Mouse (Mus musculus) layer of hippocampus, adult 2 months (tissue): ENCODE results near the gene C8b. TPM values are rescaled to one million over a fixed set of nuclear protein-coding genes. Genes with fewer than 3 reads are reported as not detected.

Source experiments
- DNase-seq, 2 experiments: peaks; one replicate each; pipeline ENCODE4 v3.0.0; 2022; ENCODE audit warnings: low spot score in 2 of 2
- H3K27ac ChIP-seq: fragments of 200-600 bp; 2 replicates; pipeline ENCODE4 v1.8.1; 2022
- H3K4me3 ChIP-seq: fragments of 200-600 bp; 2 replicates; pipeline ENCODE4 v1.8.1; 2022; ENCODE audit warnings: mild to moderate bottlenecking
- CTCF ChIP-seq: fragments of 200-600 bp; conservative IDR thresholded peaks from 2 replicates; pipeline ENCODE4 v1.8.1; 2022; ENCODE audit warnings: antibody characterized with exemption, mild to moderate bottlenecking, moderate library complexity
- total RNA-seq, 2 experiments: library from RNA; stranded (reverse); gene quantifications; 2 replicates each; pipeline ENCODE4 v1.2.3; 2021

C8b gene
- total RNA-seq, 2 experiments from 2014 or later = 0.26 to 0.27 TPM

DNA sequence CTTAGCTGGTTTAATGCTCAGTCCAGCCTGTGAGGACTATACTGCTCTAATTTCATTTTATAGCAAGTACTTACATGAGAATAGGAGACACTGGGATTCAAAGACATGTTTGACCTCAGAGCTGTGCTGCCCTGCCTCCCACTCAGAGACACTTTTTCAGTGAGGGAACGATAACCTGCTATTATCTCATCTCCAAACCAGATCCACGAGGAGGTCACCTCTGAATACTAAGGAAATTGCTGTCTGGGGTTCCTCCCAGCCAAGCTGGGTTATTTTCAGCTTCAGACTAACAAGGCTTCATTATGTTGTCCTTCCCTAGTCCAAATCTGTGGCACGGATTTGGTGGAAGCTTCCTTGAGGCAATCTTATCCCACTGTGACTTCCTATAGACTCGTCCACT lies 53.8 kb downstream of the C8b start:
- DNase-seq = no peak
- no peak for TF ChIP-seq CTCF

DNA sequence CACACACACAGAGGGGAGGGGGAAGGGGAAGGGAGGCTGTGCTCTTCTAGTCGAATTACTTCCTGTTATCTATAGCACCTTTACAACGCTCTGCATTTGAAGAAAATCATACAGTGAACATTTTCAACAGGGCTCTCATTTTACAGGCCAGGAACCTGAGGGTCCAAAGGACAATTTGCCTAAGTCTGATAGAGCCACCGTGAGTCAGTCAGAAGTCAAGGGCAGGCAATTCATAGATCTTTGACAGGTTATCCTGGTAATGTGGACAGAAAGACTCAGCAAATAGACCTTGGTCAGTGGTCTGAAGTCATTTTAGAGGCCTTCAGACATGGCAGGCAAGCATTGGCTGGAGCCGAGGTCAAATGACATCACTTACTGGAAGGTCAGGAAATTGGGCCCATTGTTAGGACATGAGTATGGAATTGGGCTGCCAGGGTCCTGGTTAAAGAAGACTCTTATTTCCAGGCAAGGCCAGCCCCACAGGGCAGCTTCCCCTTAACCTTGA lies 57.5 kb downstream of the C8b start:
- no peak overlapping the region for H3K27ac ChIP-seq
- no peak for TF ChIP-seq CTCF
- H3K4me3 ChIP-seq = no peak overlapping the region
- no peak for DNase-seq

More for the DNA sequence above, 53.8 kb downstream of the C8b start:
- Histone ChIP-seq H3K27ac (no peak overlapping the region), H3K4me3 (no peak overlapping the region)

- TF ChIP-seq CTCF = no peak
Measured at GRCm38 (mm10) chr4:104824381-104825077, 58.4 kb downstream of the C8b start.

DNA sequence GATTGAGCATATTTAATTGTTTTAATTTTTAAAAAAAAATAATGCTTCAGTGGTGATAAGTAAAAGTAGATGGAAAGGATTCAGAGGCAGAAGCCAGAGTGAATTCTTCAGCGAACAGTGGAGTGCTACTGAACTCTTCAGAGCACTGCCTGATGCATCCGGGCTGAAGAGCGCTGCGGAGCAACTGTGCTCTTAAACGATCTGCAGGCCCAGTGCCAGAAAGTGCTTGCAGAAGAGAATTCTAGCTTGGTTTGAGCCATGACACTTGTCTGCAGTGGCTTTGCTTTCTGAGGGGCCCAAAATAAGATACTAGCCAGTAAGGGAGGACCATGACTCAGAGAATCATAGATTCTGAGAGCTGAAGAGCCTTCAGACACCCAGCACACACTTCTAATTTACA lies 62.8 kb downstream of the C8b start:
- H3K4me3 ChIP-seq = no peak overlapping the region
- DNase-seq = peak; percentile 3 to 31
- H3K27ac ChIP-seq = no peak overlapping the region
- TF ChIP-seq CTCF = no peak

More at GRCm38 (mm10) chr4:104824381-104825077, 58.4 kb downstream of the C8b start:
- Histone ChIP-seq H3K4me3 (no peak overlapping the region), H3K27ac (no peak overlapping the region)
- DNase-seq = no peak

- no peak overlapping the region for H3K27ac ChIP-seq
- no peak overlapping the region for H3K4me3 ChIP-seq
- TF ChIP-seq CTCF = no peak
- peak in 1 of 2 experiments; percentile 59 for DNase-seq
Measured at GRCm38 (mm10) chr4:104835096-104835495, 69.0 kb downstream of the C8b start.

- H3K4me3 ChIP-seq = no peak overlapping the region
- no peak for DNase-seq
- H3K27ac ChIP-seq = no peak overlapping the region
- TF ChIP-seq CTCF = no peak
Measured at GRCm38 (mm10) chr4:104838342-104838741, 72.2 kb downstream of the C8b start.

DNA sequence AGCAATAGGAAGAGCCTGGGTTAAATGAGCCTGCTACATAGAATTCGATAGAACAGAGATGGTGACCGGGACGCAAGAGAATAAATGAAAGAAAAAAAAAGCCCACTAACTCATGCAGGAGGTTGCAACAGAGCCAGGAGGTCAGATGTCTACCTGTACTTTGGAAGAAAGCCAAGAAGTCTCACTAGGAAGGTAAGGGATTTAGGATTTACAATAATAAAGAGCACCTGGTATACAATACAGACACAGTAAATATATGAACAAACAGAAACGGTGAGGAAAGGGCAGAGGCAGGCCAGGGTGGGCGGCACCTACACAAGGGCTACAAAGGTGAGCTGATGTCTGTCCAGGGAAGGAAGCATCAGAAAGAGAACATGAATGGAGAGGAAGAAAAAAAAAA lies 76.1 kb downstream of the C8b start:
- Histone ChIP-seq H3K4me3 (no peak overlapping the region), H3K27ac (no peak overlapping the region)
- no peak for TF ChIP-seq CTCF
- DNase-seq = no peak

GRCm38 (mm10) chr4:104843546-104843945 lies 77.4 kb downstream of the C8b start:
- TF ChIP-seq CTCF = no peak
- DNase-seq = no peak
- Histone ChIP-seq H3K27ac (no peak overlapping the region), H3K4me3 (no peak overlapping the region)

Other genes with a start within 250 kb of the C8b start
- not detected for gene Gm17662, start 91.0 kb downstream of the C8b start, total RNA-seq
- gene C8a, start 110.1 kb downstream of the C8b start, total RNA-seq = not detected
- 1 to 10 TPM; 2.0 to 2.4 TPM for gene Fyb2, start 147.1 kb downstream of the C8b start, total RNA-seq